Mouse (Mus musculus): ENCODE measurements at regions not wholly inside any gene's neighbourhood (a gene's known extent, or its start where the extent isn't known, plus 50 kb on each side); places are given as distances from the start of the nearest gene placed in this dataset.

- no peak for TF ChIP-seq POLR2A (IDR thresholded peaks at IDR 0.05; ENCODE audit: borderline replicate concordance, control insufficient read depth, low read depth, low read length)
- no peak for TF ChIP-seq CTCF (IDR thresholded peaks at IDR 0.05; ENCODE audit: control insufficient read depth, insufficient read depth, low read length)
Observed at GRCm38 (mm10) chr6:31645261-31645660, 81.5 kb upstream of the Podxl start.

Measured in bone marrow, adult 2 months (tissue).